Mouse (Mus musculus) macrophage (primary cell): Measurements from ENCODE around the gene Pacsin2. TPM values are rescaled to one million over a fixed set of nuclear protein-coding genes. Genes with fewer than 3 reads are reported as not detected.
A peak's percentile ranks its signal among the peaks of the same experiment; 100 is the strongest.
"Not testable (repeated sequence)": the region's sequence is repeated elsewhere in the genome, so short reads cannot be mapped to it uniquely, and the experiment has no call there.

Experiments used
- H3K27ac ChIP-seq: fragments of 350-480 bp; formaldehyde crosslinking; 2 replicates; pipeline ENCODE4 v1.9.0; 2021
- H3K36me3 ChIP-seq: fragments of 350-480 bp; formaldehyde crosslinking; 2 replicates; pipeline ENCODE4 v1.9.0; 2021; ENCODE audit errors: inconsistent target
- H3K4me3 ChIP-seq: fragments of 350-480 bp; formaldehyde crosslinking; 2 replicates; pipeline ENCODE4 v1.9.0; 2021; ENCODE audit errors: inconsistent target
- H3K79me2 ChIP-seq: fragments of 350-480 bp; formaldehyde crosslinking; 2 replicates; pipeline ENCODE4 v1.9.0; 2021; ENCODE audit errors: inconsistent target
- WGBS: methylation state at CpG from one replicate; pipeline ENCODE4 v1.1.7; 2026; ENCODE audit warnings: inconsistent platforms; ENCODE audit not compliant: missing documents; 5-methylcytosine and 5-hydroxymethylcytosine counted together
- polyA plus RNA-seq: library from polyadenylated mRNA; stranded (reverse); fragments of 250-400 nt; gene quantifications from 3 replicates; pipeline ENCODE4 v1.2.4, GENCODE M21; 2018; ENCODE audit warnings: inconsistent platforms

Pacsin2 gene
- polyA plus RNA-seq, 1 experiment from 2014 or later = 89.0 TPM

DNA sequence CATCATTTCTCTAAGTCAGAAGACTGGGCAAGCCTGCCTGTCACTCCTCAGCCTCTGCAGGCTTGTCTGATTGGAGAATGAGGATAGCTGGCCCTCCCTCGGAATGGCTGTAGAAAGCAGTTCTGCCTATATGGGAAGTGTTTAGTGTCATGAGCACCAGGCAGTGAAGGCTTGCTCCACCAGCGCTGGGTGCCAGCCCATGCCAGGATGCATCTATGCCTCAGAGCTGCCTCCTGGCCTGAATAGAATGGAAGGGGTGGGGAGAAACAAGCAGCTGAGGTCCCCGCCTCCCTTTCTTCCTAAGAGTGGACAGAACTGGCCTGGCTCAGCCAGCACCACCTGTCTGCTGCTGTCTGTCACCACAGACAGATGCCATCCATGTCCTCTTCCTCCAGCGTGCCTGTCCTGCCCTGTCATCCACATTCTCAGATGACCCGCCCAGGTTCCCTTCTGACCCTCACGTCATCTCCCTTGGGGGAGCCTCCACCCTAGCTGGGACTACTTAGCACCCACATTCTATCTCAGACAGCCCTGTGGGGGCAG lies 4.9 kb upstream of the Pacsin2 start:
- H3K27ac ChIP-seq = no peak overlapping the region
- WGBS = 91% methylated on average over 6 of the region's 6 CpGs
- no peaks in the 10 kb centered on the region for H3K36me3 ChIP-seq
- no peaks in the 10 kb centered on the region for H3K79me2 ChIP-seq
- no peak overlapping the region for H3K4me3 ChIP-seq

DNA sequence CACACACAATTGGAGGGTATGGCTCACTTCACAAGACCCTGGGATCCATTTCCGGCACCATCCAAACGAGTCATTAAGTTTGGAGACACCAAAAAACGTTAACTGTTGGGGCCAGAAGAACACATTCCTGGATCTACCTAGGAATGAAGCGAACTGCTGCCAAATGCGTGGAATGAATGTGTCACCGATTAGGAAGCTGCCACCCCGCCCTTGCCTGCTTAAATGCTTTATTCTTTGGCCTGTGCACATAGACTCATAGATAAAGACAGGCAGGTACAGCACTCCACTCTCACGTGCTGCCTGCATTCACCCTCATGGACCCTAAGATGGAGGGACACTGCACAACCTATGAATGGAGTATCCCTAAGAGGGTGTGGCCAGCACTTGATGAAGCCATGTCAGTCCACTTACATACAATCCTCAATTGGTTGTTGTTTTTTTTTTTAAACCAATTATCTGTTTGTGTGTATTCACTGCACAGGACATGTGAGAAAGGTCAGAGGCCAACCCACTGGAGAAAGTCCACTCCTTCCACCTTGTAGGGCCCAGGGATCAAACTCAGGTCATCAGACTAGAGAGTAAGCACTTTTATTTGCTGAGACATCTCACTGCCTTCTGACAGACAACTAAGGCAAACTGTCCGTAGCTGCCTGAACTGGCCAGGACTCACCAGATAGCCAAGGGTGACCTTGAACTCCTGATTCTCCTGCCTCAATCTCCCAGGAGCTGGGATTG lies 3.0 kb upstream of the Pacsin2 start:
- Histone ChIP-seq H3K27ac (no peak overlapping the region), H3K79me2 (peaks cover 17% of the 10 kb centered on the region), H3K36me3 (no peaks in the 10 kb centered on the region), H3K4me3 (no peak overlapping the region)
- WGBS = 99% methylated on average over 9 of the region's 9 CpGs

DNA sequence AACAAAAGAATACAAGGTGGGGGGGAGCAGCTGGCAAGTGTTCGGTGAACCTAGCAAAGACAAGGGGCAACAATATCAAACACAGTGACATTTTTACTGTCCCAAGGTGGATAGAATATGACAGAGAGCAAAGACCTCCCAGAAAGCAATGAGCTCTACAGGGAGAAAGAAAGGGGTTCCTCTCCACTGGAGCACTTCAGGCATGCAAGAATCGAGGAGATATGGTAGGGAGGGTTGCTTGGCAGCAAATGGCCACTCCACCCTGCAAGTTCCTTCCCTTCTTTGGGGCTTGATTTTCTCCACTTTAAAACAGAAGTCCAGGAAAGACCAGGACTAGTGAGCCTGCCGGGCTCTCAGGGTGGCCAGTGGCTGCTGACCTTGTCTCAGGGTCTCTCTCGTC lies 1.9 kb upstream of the Pacsin2 start:
- WGBS = 72% methylated on average over 4 of the region's 4 CpGs
- Histone ChIP-seq H3K4me3 (no peak overlapping the region), H3K79me2 (peaks cover 27% of the 10 kb centered on the region), H3K36me3 (no peaks in the 10 kb centered on the region), H3K27ac (no peak overlapping the region)

DNA sequence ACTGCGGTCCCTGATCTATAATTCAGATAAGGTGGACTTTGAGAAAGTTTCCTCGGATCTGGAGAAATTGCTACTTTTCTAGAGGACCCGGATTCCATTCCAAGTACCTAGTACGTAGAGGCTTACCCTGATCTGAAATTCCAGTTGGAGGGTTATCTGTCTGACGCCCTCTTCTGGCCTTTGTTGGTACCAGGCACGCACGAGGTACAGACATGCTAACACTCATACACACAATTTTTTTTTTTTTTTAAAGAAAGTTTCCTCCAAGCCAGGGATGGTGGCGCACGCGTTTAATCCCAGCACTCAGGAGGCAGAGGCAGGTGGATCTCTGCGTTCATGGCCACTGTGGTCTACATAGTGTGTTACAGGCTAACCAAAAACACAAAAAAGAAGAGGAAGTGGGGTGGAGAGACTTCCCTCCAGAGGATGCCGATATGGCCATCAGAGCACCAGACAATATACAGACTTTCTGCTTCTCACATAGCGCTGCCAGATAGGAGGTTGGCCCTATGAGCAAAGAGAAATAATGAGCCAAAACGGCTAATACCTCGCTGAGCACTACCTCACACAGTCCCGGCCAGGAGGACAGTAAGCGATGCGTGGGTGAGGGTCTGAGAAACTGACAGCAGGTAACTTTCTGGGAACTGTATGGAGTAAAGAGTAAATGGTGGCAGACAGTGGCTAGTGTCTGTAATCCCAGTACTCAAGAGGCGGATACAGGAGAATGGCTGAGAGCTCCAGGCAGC lies 672 bp upstream of the Pacsin2 start:
- WGBS = 59% methylated on average over 19 of the region's 19 CpGs
- Histone ChIP-seq H3K79me2 (peaks cover 40% of the 10 kb centered on the region), H3K27ac (peak overlapping the region; percentile 24; the same call in 1 of the 2 replicates), H3K36me3 (no peaks in the 10 kb centered on the region), H3K4me3 (no peak overlapping the region)

DNA sequence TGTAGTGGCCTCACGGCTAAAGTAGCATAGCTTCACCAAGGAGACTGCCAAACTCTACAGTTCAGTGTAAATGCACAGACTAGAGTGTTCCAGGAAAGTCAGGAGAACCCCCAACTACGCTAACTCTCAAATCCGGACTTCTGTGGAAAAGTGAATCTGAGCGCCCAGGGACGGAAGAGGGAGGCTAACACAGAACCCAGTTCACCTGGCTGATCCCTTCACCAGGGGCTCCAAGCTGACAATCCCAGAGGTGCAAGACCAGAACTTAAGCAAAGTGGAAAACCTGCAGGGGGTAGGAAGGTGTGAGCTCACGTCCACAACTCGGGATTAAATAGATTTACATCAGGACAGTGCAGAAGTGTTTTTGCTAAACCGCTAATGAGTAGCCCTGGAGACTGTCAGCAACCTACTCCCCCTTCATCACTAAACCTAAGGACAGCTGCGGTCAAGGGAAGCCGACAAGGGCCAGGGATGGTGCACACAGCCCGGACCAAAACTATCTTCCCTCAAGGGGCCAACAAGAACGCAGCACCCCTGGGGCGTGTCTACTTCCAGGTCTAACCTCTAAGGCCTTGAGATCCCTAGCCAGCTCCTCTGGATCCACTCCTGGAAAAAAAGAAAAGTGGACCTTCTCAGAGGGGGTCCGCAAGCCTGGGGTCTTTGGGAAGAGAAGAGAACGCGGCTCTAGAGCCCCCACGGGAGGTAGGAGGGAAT lies 880 bp downstream of the Pacsin2 start:
- WGBS = 22% methylated on average over 17 of the region's 17 CpGs

DNA sequence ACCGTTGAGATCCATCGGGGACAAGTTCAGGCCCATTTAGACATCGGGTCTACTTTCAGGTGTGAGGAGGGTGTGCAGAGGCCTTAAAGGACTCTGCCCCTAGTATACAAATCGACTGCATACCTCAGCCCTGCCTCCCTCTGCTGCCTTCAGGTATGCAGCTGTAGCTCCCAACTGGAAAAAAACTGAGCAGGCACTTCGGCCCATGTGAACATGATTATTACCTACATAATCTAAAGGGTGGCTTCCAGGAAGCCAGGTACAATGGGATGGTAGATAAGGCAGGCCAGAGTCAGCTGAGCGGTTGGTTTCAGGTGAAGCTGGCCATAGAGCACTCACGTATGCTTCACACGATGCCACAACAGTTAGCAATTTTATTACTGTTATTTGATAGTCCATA lies 2.1 kb downstream of the Pacsin2 start:
- H3K27ac ChIP-seq, H3K36me3 ChIP-seq, H3K4me3 ChIP-seq: not testable (repeated sequence)
- 95% methylated on average over 5 of the region's 8 CpGs for WGBS
- H3K79me2 ChIP-seq = peaks cover 67% of the 10 kb centered on the region

More for the DNA sequence above, 880 bp downstream of the Pacsin2 start:
- H3K36me3 ChIP-seq = no peaks in the 10 kb centered on the region
- H3K4me3 ChIP-seq = peak overlapping the region; percentile 89
- peak overlapping the region; percentile 57 for H3K27ac ChIP-seq
- peaks cover 55% of the 10 kb centered on the region for H3K79me2 ChIP-seq

DNA sequence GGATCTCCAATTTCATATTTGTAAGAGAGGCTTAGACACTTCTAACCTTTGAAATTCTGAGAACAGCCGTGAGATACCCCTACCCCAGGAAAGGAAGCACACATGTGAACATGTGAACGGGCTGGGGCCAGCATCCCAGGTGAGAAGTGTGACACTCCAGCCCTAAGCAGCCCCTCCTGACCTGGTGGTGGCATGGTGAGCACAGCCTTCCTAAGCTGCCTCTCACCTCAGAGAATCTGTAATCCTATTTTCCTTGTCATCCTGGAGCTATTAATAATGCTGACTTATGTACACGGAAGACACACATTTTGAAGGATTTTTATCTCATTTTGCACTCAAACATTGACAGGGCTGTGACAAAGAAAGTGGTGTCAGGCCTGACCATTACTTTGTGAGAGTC lies 3.5 kb downstream of the Pacsin2 start:
- H3K27ac ChIP-seq = no peak overlapping the region
- 97% methylated on average over 3 of the region's 3 CpGs for WGBS
- no peaks in the 10 kb centered on the region for H3K36me3 ChIP-seq
- no peak overlapping the region for H3K4me3 ChIP-seq
- H3K79me2 ChIP-seq = peaks cover 82% of the 10 kb centered on the region

DNA sequence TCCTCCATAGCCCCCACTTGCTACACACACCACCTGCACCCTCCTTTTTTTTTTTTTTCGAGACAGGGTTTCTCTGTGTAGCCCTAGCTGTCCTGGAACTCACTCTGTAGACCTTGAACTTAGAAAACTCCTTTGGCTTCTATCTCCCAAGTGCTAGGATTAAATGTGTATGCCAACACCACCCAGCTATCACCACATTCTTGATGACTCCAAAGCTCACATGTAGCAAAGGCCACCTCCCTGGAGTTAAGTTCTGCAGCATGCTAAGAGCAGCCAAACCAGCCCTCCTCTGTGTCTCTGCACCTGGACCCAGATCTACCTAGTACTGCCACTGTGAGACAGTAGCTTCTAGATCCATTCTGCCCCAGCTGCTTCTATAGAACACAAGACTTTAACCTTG lies 6.9 kb downstream of the Pacsin2 start:
- no peak overlapping the region for H3K27ac ChIP-seq
- 67% methylated on average over 1 of the region's 1 CpGs for WGBS
- H3K79me2 ChIP-seq = peaks cover 100% of the 10 kb centered on the region

DNA sequence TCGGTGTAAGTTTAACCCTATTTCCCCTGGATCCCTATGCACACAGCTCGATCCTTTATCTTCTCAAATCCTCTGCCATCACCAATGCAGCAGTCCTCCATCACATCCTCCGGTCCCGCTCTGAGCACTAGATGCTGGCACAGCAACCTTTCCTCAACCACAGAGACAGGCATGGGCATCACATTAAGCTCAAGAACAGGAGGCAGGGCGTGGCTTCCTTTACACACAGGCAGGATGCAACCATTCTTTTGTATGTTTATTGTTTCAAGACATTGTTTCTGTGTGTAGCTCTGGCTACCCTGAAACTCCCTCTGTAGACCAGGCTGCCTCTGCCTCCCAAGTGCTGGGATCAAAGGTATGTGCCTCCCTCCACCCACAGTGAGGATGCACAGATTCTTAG lies 8.8 kb downstream of the Pacsin2 start:
- no peak overlapping the region for H3K27ac ChIP-seq
- H3K79me2 ChIP-seq = peaks cover 100% of the 10 kb centered on the region
- 96% methylated on average over 5 of the region's 5 CpGs for WGBS
- H3K36me3 ChIP-seq = no peaks in the 10 kb centered on the region
- no peak overlapping the region for H3K4me3 ChIP-seq

More for the DNA sequence above, 6.9 kb downstream of the Pacsin2 start:
- Histone ChIP-seq H3K4me3 (no peak overlapping the region), H3K36me3 (no peaks in the 10 kb centered on the region)

DNA sequence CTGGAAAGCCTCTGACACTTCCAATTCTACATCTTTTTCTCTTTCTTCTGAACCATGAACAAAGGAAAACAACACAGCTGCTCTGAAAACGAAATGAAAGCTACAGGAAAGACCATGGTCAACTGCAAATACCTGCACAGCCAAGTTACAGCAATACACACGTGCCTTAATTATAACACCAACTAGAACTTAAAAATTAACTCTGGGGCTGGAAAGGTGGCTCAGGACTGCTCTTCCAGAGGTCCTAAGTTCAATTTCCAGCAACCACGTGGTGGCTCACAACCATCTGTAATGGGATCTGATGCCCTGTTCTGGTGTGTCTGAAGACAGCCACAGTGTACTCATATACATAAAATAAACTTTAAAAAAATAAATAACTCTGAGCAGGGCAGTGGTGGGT lies 9.4 kb downstream of the Pacsin2 start:
- Histone ChIP-seq H3K4me3 (no peak overlapping the region), H3K27ac (no peak overlapping the region), H3K36me3 (no peaks in the 10 kb centered on the region), H3K79me2 (peaks cover 100% of the 10 kb centered on the region)
- 67% methylated on average over 3 of the region's 3 CpGs for WGBS

DNA sequence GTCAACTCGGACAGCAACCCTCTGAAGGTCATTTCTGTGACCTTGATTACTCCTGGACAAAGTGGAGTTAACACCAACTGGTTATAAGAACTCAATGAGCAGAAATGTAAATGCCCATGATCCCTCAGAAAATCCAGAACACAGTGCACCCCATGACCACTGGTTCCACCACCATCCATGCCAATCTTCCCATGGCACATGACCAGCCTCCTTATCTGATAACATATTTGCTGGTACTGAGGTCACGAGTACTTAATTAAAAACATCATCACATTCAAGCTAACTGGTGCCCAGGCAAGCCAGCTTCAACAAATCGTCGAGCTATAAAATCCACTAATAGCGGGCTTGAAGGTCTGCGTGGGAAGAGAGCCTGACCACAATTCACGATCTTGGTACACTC lies 10.0 kb downstream of the Pacsin2 start:
- WGBS = 81% methylated on average over 7 of the region's 7 CpGs
- peaks cover 100% of the 10 kb centered on the region for H3K79me2 ChIP-seq
- H3K4me3 ChIP-seq = no peak overlapping the region
- no peak overlapping the region for H3K27ac ChIP-seq
- H3K36me3 ChIP-seq = no peaks in the 10 kb centered on the region

DNA sequence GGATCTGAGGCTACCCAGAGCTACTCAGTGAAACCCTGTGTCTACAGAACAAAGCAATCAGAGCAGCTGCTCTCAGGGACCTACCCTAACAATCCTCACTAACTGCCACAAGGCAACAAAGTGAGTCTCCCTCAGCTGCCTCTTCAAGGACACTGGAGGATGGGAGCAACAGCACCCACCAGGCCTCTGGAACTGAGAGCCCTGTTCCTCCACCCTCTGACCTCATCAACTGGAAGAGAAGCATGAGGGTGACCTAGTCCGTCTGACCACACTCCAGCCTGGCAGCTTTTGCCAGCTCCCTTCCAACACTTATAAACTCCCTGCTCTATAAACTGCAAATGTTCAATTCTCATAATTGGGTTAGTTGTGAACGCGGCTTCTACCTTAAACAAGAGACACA lies 10.5 kb downstream of the Pacsin2 start:
- no peak overlapping the region for H3K27ac ChIP-seq
- H3K36me3 ChIP-seq = no peaks in the 10 kb centered on the region
- 90% methylated on average over 3 of the region's 3 CpGs for WGBS
- peaks cover 100% of the 10 kb centered on the region for H3K79me2 ChIP-seq
- no peak overlapping the region for H3K4me3 ChIP-seq

DNA sequence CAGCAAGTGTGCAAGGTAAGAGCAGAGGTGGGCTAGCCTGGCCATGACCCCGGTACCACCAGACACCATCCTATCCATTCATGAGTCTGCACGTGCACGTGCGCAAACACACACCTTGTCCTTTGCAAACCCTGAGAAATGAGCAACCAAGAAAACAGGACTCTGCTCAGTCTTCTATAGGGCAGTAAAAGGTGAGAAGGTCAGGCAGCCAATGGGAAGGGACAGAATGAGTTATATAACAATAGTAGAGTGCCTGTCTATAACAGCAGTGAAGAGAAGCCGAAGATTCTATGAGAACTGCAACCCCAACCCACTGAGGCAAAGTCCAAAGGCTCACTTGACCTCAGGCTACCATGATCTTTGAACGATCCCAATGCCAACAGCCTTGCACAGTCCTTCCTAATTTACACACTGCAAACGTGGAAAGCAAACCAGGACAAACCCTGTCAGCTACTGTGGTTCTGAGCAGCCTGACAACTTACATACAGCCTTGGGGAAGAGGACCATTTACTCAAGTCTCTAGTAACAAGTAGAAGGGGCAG lies 12.1 kb downstream of the Pacsin2 start:
- H3K4me3 ChIP-seq = no peak overlapping the region

DNA sequence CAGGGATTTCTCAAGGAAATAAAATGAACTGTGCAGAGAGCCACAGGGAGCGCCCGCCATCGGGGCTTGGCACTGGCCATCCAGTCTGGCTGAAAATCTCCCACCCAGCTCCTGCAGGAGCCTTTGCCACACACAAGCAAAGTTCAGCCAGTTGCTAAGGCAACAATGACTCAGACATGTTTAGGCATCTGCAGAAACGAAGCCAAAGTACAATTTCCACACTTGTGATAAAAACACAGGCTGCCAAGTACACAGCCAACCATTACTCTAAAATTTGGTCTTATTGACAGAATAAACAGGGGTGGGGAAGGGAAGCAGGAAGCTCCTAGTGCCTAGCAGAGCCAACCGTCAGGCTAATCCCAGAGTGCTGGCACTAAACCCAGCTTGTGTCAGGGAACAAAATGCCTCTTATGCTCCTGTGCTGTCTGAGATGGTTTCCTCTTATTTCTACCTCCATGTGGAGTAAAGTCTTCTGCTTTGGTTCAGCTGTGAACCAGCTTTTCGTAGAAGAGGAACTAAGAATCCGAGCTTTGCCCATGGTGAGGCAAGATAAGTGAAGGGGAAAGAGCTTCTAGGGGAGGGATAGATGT lies 12.7 kb downstream of the Pacsin2 start:
- Histone ChIP-seq H3K36me3 (no peaks in the 10 kb centered on the region), H3K79me2 (peaks cover 100% of the 10 kb centered on the region), H3K4me3 (no peak overlapping the region), H3K27ac (peak overlapping the region; percentile 29; the same call in 1 of the 2 replicates)
- WGBS = 37% methylated on average over 7 of the region's 7 CpGs

More for the DNA sequence above, 12.1 kb downstream of the Pacsin2 start:
- H3K79me2 ChIP-seq = peaks cover 100% of the 10 kb centered on the region
- 0 out of 2 replicates have a peak overlapping the region, but pooled peaks have one; percentile 29 for H3K27ac ChIP-seq
- WGBS = 48% methylated on average over 7 of the region's 7 CpGs
- no peaks in the 10 kb centered on the region for H3K36me3 ChIP-seq
